7 mouse cellular contexts compared by ENCODE assay signal in genomic region chr11:118007460-118008143, GRCm38 (mm10). TPM values are rescaled to one million over a fixed set of nuclear protein-coding genes. Genes with fewer than 3 reads are reported as not detected.
DNase-seq lines count a peak whose midpoint lies in the region; ATAC-seq and TF ChIP-seq lines count a peak whose summit lies in the region.

No protein-coding gene starts in this region.

- H3K9ac ChIP-seq in limb, embryonic 12.5 days (replicated peaks): no peak overlapping the region
- H3K9ac ChIP-seq in intestine, postnatal 0 days (ENCODE audit: low read depth, low read length): no peak overlapping the region
- H3K9ac ChIP-seq in forebrain, embryonic 14.5 days (ENCODE audit: low read length): no peak overlapping the region

- H3K4me2 ChIP-seq in limb, embryonic 12.5 days: no peak overlapping the region
- 0 out of 2 replicates have a peak overlapping the region, but pooled peaks have one; percentile 6 for H3K4me2 ChIP-seq in intestine, postnatal 0 days (replicated peaks; ENCODE audit: low read depth)
- no peak overlapping the region for H3K4me2 ChIP-seq in forebrain, embryonic 14.5 days (ENCODE audit: low read length)

- H3K4me3 ChIP-seq in limb, embryonic 12.5 days (replicated peaks): no peak overlapping the region
- no peak overlapping the region for H3K4me3 ChIP-seq in limb, embryonic 10.5 days
- no peak overlapping the region for H3K4me3 ChIP-seq in intestine, postnatal 0 days (ENCODE audit: low read depth, low read length)
- no peak overlapping the region for H3K4me3 ChIP-seq in forebrain, embryonic 14.5 days (ENCODE audit: low read depth, low read length)

- H3K36me3 ChIP-seq in limb, embryonic 12.5 days: peaks cover 67% of the 10 kb centered on the region
- H3K36me3 ChIP-seq in limb, embryonic 10.5 days: peaks cover 79% of the 10 kb centered on the region
- peaks cover 42% of the 10 kb centered on the region for H3K36me3 ChIP-seq in intestine, postnatal 0 days (ENCODE audit: control insufficient read depth, insufficient read depth)
- peaks cover 43% of the 10 kb centered on the region for H3K36me3 ChIP-seq in forebrain, embryonic 14.5 days (ENCODE audit: control insufficient read depth, insufficient read depth, low read length)

- peaks cover 31% of the 10 kb centered on the region for H3K4me1 ChIP-seq in limb, embryonic 12.5 days (replicated peaks)
- H3K4me1 ChIP-seq in limb, embryonic 10.5 days: peaks cover 48% of the 10 kb centered on the region
- H3K4me1 ChIP-seq in intestine, postnatal 0 days (replicated peaks; ENCODE audit: control insufficient read depth, insufficient read depth, low read length): peaks cover 23% of the 10 kb centered on the region
- H3K4me1 ChIP-seq in forebrain, embryonic 14.5 days (ENCODE audit: control insufficient read depth, insufficient read depth, low read length): no peaks in the 10 kb centered on the region

- 60% methylated on average over 8 of the region's 8 CpGs for WGBS in limb, embryonic 12.5 days
- 73% methylated on average over 8 of the region's 8 CpGs for WGBS in limb, embryonic 10.5 days
- WGBS in intestine, postnatal 0 days: 50% methylated on average over 8 of the region's 8 CpGs
- 76% methylated on average over 8 of the region's 8 CpGs for WGBS in forebrain, embryonic 14.5 days

- no peak for TF ChIP-seq CTCF in brain, embryonic 14.5 days (IDR thresholded peaks at IDR 0.05; ENCODE audit: borderline replicate concordance, extremely low read depth, insufficient read depth, insufficient read length)
- no peak for TF ChIP-seq CTCF in intestine, postnatal 0 days (IDR thresholded peaks at IDR 0.05; ENCODE audit: low read depth)

- no peak for TF ChIP-seq POLR2A in brain, embryonic 14.5 days (IDR thresholded peaks at IDR 0.05; ENCODE audit: borderline replicate concordance, extremely low read depth, insufficient read depth, insufficient read length, poor library complexity, severe bottlenecking)

- no peaks in the 10 kb centered on the region for H3K27me3 ChIP-seq in limb, embryonic 12.5 days
- H3K27me3 ChIP-seq in limb, embryonic 10.5 days (ENCODE audit: low read depth, poor library complexity, severe bottlenecking): no peaks in the 10 kb centered on the region; the same call in 1 of the 2 replicates
- no peaks in the 10 kb centered on the region for H3K27me3 ChIP-seq in intestine, postnatal 0 days (replicated peaks; ENCODE audit: control insufficient read depth, insufficient read depth, low read length)
- H3K27me3 ChIP-seq in forebrain, embryonic 14.5 days (replicated peaks; ENCODE audit: control insufficient read depth, insufficient read depth, low read length): no peaks in the 10 kb centered on the region

- 0 out of 2 replicates have a peak overlapping the region, but pooled peaks have one; percentile 41 for H3K27ac ChIP-seq in limb, embryonic 12.5 days
- no peak overlapping the region for H3K27ac ChIP-seq in limb, embryonic 10.5 days
- peak overlapping the region; percentile 21; the same call in 1 of the 2 replicates for H3K27ac ChIP-seq in intestine, postnatal 0 days (ENCODE audit: low read depth, low read length)
- H3K27ac ChIP-seq in forebrain, embryonic 14.5 days (ENCODE audit: low read depth, low read length): no peak overlapping the region

- no peak for ATAC-seq in limb, embryonic 12.5 days (ENCODE audit: insufficient number of reproducible peaks, insufficient read depth, low FRiP score, low TSS enrichment, low read depth)
- peak; percentile 44; the same call in 1 of the 2 replicates for ATAC-seq in intestine, postnatal 0 days
- no peak for ATAC-seq in forebrain, embryonic 14.5 days

- H3K9me3 ChIP-seq in limb, embryonic 12.5 days: no peaks in the 10 kb centered on the region
- no peaks in the 10 kb centered on the region for H3K9me3 ChIP-seq in limb, embryonic 10.5 days (replicated peaks)
- no peaks in the 10 kb centered on the region for H3K9me3 ChIP-seq in intestine, postnatal 0 days (ENCODE audit: control insufficient read depth)
- no peaks in the 10 kb centered on the region for H3K9me3 ChIP-seq in forebrain, embryonic 14.5 days (replicated peaks; ENCODE audit: control insufficient read depth, low read length)

- DNase-seq in limb, embryonic 10.5 days (ENCODE audit: low spot score): no peak
- peak; percentile 7 for DNase-seq in brain, embryonic 14.5 days (ENCODE audit: low read depth)
- peak; percentile 58 for DNase-seq in retina, postnatal 1 day
- DNase-seq in urinary bladder, postnatal 36 days (ENCODE audit: low spot score in 2 of 2): no peak
- DNase-seq in forebrain, embryonic 14.5 days (ENCODE audit: low spot score): no peak

RNA-seq across cellular contexts. Expression of gene Pgs1, which starts 21.5 kb away (rescaled TPM):
- polyA plus RNA-seq in limb, embryonic 12.5 days (2016; fragmentation: Nextera tagmentation; extraction: Ambion mirVana): 40.7 and 43.1 TPM in 2 replicates
- 47.1 and 47.4 TPM in 2 replicates for polyA plus RNA-seq in limb, embryonic 10.5 days (2016; fragmentation: Nextera tagmentation; extraction: Ambion mirVana)
- 48.5 and 55.7 TPM in 2 replicates for polyA plus RNA-seq in brain, embryonic 14.5 days (2012; rRNA removed)
- polyA plus RNA-seq in intestine, postnatal 0 days (2015; fragmentation: Nextera tagmentation; extraction: Ambion mirVana): 23.1 and 24.0 TPM in 2 replicates
- 43.1 and 49.2 TPM in 2 replicates for polyA plus RNA-seq in forebrain, embryonic 14.5 days (2014; fragmentation: Nextera tagmentation; extraction: Ambion mirVana)

RNA-seq across cellular contexts. Expression of gene Socs3, which starts 37.8 kb away (rescaled TPM):
- 14.9 and 16.4 TPM in 2 replicates for polyA plus RNA-seq in limb, embryonic 12.5 days (2016; fragmentation: Nextera tagmentation; extraction: Ambion mirVana)
- polyA plus RNA-seq in limb, embryonic 10.5 days (2016; fragmentation: Nextera tagmentation; extraction: Ambion mirVana): 11.2 and 13.2 TPM in 2 replicates
- 8.4 and 13.6 TPM in 2 replicates for polyA plus RNA-seq in brain, embryonic 14.5 days (2012; rRNA removed)
- polyA plus RNA-seq in intestine, postnatal 0 days (2015; fragmentation: Nextera tagmentation; extraction: Ambion mirVana): 15.7 and 15.9 TPM in 2 replicates
- 8.1 and 8.7 TPM in 2 replicates for polyA plus RNA-seq in forebrain, embryonic 14.5 days (2014; fragmentation: Nextera tagmentation; extraction: Ambion mirVana)

Comparison
In these comparisons a context has a peak if more than half of its experiments do, and no peak if none do; other contexts are left out.
1. H3K27ac ChIP-seq: peak in limb, embryonic 12.5 days (single experiment) and intestine, postnatal 0 days (single experiment); none in limb, embryonic 10.5 days (single experiment) and forebrain, embryonic 14.5 days (single experiment).
2. DNase-seq: peak in brain, embryonic 14.5 days (single experiment) and retina, postnatal 1 day (single experiment); none in limb, embryonic 10.5 days (single experiment), urinary bladder, postnatal 36 days (0 of 2) and forebrain, embryonic 14.5 days (single experiment).